Mouse (Mus musculus) cerebellum, adult 9-11 months (tissue): ENCODE results near the gene Rsg1.

ENCODE experiments used
- DNase-seq: peaks from one replicate; pipeline ENCODE4 v3.0.0; 2022

The Rsg1 gene

GRCm38 (mm10) chr4:141213770-141214336 lies at the start of gene Rsg1:
TSS of gene Rsg1 (plus strand) at chr4:141213956.
- DNase-seq, result peak; percentile 94

GRCm38 (mm10) chr4:141165744-141166292 lies 47.9 kb upstream of the Rsg1 start:
- no peak for DNase-seq

GRCm38 (mm10) chr4:141167156-141167555 lies 46.6 kb upstream of the Rsg1 start:
- DNase-seq, result no peak

GRCm38 (mm10) chr4:141172121-141172520 lies 41.6 kb upstream of the Rsg1 start:
- no peak for DNase-seq

- no peak for DNase-seq
These were observed 38.0 kb upstream of the Rsg1 start for GRCm38 (mm10) chr4:141175783-141176182.

- no peak for DNase-seq
These were observed 37.4 kb upstream of the Rsg1 start for GRCm38 (mm10) chr4:141176328-141176838.

GRCm38 (mm10) chr4:141178500-141178899 lies 35.3 kb upstream of the Rsg1 start:
- DNase-seq, result no peak

GRCm38 (mm10) chr4:141180831-141181230 lies 32.9 kb upstream of the Rsg1 start:
- no peak for DNase-seq

GRCm38 (mm10) chr4:141181981-141182380 lies 31.8 kb upstream of the Rsg1 start:
- no peak for DNase-seq

GRCm38 (mm10) chr4:141183932-141184331 lies 29.8 kb upstream of the Rsg1 start:
- no peak for DNase-seq

GRCm38 (mm10) chr4:141184426-141184825 lies 29.3 kb upstream of the Rsg1 start:
- DNase-seq, result no peak

GRCm38 (mm10) chr4:141186923-141187836 lies 26.6 kb upstream of the Rsg1 start:
- no peak for DNase-seq

GRCm38 (mm10) chr4:141191294-141191693 lies 22.5 kb upstream of the Rsg1 start:
- DNase-seq, result no peak

GRCm38 (mm10) chr4:141194553-141194952 lies 19.2 kb upstream of the Rsg1 start:
- DNase-seq, result no peak

GRCm38 (mm10) chr4:141196981-141197685 lies 16.6 kb upstream of the Rsg1 start:
- DNase-seq, result no peak

- DNase-seq, result no peak
These were observed 16.1 kb upstream of the Rsg1 start for GRCm38 (mm10) chr4:141197686-141198035.

- DNase-seq, result no peak
These were observed 12.8 kb upstream of the Rsg1 start for GRCm38 (mm10) chr4:141200906-141201305.

- no peak for DNase-seq
These were observed 11.6 kb upstream of the Rsg1 start for GRCm38 (mm10) chr4:141202192-141202591.

GRCm38 (mm10) chr4:141204580-141205061 lies 9.1 kb upstream of the Rsg1 start:
- no peak for DNase-seq

- no peak for DNase-seq
These were observed 6.7 kb upstream of the Rsg1 start for GRCm38 (mm10) chr4:141207081-141207480.

- DNase-seq, result no peak
These were observed 3.1 kb upstream of the Rsg1 start for GRCm38 (mm10) chr4:141210524-141211219.

GRCm38 (mm10) chr4:141211646-141212045 lies 2.1 kb upstream of the Rsg1 start:
- no peak for DNase-seq
